Mouse (Mus musculus): ENCODE data around the gene Dcst2.

DNA sequence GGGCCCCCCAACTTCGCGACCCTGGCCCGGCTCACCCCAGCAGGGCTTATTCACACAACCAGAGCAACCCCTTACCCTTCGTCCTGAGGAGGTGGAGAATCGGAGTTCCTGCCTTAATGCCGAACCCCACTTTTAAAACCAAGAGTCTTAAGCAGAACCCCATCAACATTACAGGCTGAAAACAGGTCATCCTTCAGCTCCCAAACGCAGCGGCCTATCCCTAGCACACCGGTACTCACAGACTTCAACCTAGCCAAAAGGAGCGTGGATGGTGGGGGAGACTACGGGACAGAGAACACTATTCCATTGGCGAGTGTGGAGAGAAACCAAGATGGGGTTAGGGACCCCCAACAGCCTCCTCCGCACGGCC is 39.7 kb upstream of the Dcst2 start:
- TF ChIP-seq GATA1 (IDR thresholded peaks at IDR 0.05; ENCODE audit: low read length) (no peak), TAL1 (IDR thresholded peaks at IDR 0.05; ENCODE audit: low read length) (no peak)
